Mouse (Mus musculus): ENCODE data around the gene Bad.

- TF ChIP-seq CTCF (IDR thresholded peaks at IDR 0.05; ENCODE audit: borderline replicate concordance, control insufficient read depth, extremely low read depth, insufficient read depth, low read length, poor library complexity) (no peak), POLR2A (IDR thresholded peaks at IDR 0.05; ENCODE audit: control insufficient read depth, extremely low read depth, insufficient read depth, low read length, poor library complexity) (no peak)
Measured at GRCm38 (mm10) chr19:6907811-6908540, 33.7 kb upstream of the Bad start.

All from thymus, adult 2 months (tissue).